Mouse (Mus musculus): ENCODE data around the gene Wdr38. TPM values are rescaled to one million over a fixed set of nuclear protein-coding genes. Genes with fewer than 3 reads are reported as not detected.

The Wdr38 gene
- polyA plus RNA-seq, 1 experiment: 0.59 TPM

GRCm38 (mm10) chr2:38964198-38964597, 33.1 kb upstream of the Wdr38 start:
- Histone ChIP-seq H3K36me3 (ENCODE audit: control insufficient read depth, insufficient read depth, low read length) (no peaks in the 10 kb centered on the region), H3K4me1 (ENCODE audit: control insufficient read depth, insufficient read depth, low read length) (no peaks in the 10 kb centered on the region), H3K27me3 (replicated peaks; ENCODE audit: control insufficient read depth, insufficient read depth, low read length) (no peaks in the 10 kb centered on the region), H3K27ac (ENCODE audit: insufficient read depth, low read depth, low read length) (no peak overlapping the region), H3K4me3 (ENCODE audit: insufficient read depth, low read depth, low read length) (no peak overlapping the region)
- TF ChIP-seq CTCF (conservative IDR thresholded peaks at IDR 0.05; ENCODE audit: insufficient read depth, insufficient read length, low read depth, low read length) (no peak), POLR2A (IDR thresholded peaks at IDR 0.05; ENCODE audit: low read depth, low read length) (no peak)
- 12% methylated on average over 4 of the region's 4 CpGs for WGBS
- DNase-seq: no peak

- H3K4me3 ChIP-seq (ENCODE audit: insufficient read depth, low read depth, low read length): no peak overlapping the region
- H3K27me3 ChIP-seq (replicated peaks; ENCODE audit: control insufficient read depth, insufficient read depth, low read length): no peaks in the 10 kb centered on the region
- no peaks in the 10 kb centered on the region for H3K36me3 ChIP-seq (ENCODE audit: control insufficient read depth, insufficient read depth, low read length)
- H3K4me1 ChIP-seq (ENCODE audit: control insufficient read depth, insufficient read depth, low read length): no peaks in the 10 kb centered on the region
- no peak for DNase-seq
- WGBS: 94% methylated on average over 2 of the region's 2 CpGs
- TF ChIP-seq POLR2A (IDR thresholded peaks at IDR 0.05; ENCODE audit: low read depth, low read length): no peak
- TF ChIP-seq CTCF (conservative IDR thresholded peaks at IDR 0.05; ENCODE audit: insufficient read depth, insufficient read length, low read depth, low read length): no peak
- H3K27ac ChIP-seq (ENCODE audit: insufficient read depth, low read depth, low read length): no peak overlapping the region
These were observed 27.6 kb upstream of the Wdr38 start for GRCm38 (mm10) chr2:38969650-38970049.

GRCm38 (mm10) chr2:38970057-38970456, 27.2 kb upstream of the Wdr38 start:
- Histone ChIP-seq H3K4me1 (ENCODE audit: control insufficient read depth, insufficient read depth, low read length) (no peaks in the 10 kb centered on the region), H3K27me3 (replicated peaks; ENCODE audit: control insufficient read depth, insufficient read depth, low read length) (no peaks in the 10 kb centered on the region), H3K4me3 (ENCODE audit: insufficient read depth, low read depth, low read length) (no peak overlapping the region), H3K27ac (ENCODE audit: insufficient read depth, low read depth, low read length) (no peak overlapping the region), H3K36me3 (ENCODE audit: control insufficient read depth, insufficient read depth, low read length) (no peaks in the 10 kb centered on the region)
- no peak for TF ChIP-seq CTCF (conservative IDR thresholded peaks at IDR 0.05; ENCODE audit: insufficient read depth, insufficient read length, low read depth, low read length)
- TF ChIP-seq POLR2A (IDR thresholded peaks at IDR 0.05; ENCODE audit: low read depth, low read length): no peak
- 83% methylated on average over 5 of the region's 5 CpGs for WGBS
- DNase-seq: no peak

GRCm38 (mm10) chr2:38973223-38973622, 24.1 kb upstream of the Wdr38 start:
- H3K4me1 ChIP-seq (ENCODE audit: control insufficient read depth, insufficient read depth, low read length): no peaks in the 10 kb centered on the region
- H3K27ac ChIP-seq (ENCODE audit: insufficient read depth, low read depth, low read length): no peak overlapping the region
- TF ChIP-seq POLR2A (IDR thresholded peaks at IDR 0.05; ENCODE audit: low read depth, low read length): no peak
- TF ChIP-seq CTCF (conservative IDR thresholded peaks at IDR 0.05; ENCODE audit: insufficient read depth, insufficient read length, low read depth, low read length): no peak
- H3K4me3 ChIP-seq (ENCODE audit: insufficient read depth, low read depth, low read length): no peak overlapping the region
- no peak for DNase-seq
- no peaks in the 10 kb centered on the region for H3K36me3 ChIP-seq (ENCODE audit: control insufficient read depth, insufficient read depth, low read length)
- H3K27me3 ChIP-seq (replicated peaks; ENCODE audit: control insufficient read depth, insufficient read depth, low read length): no peaks in the 10 kb centered on the region
- WGBS: 33% methylated on average over 2 of the region's 2 CpGs

GRCm38 (mm10) chr2:38973701-38974100, 23.6 kb upstream of the Wdr38 start:
- no peak overlapping the region for H3K4me3 ChIP-seq (ENCODE audit: insufficient read depth, low read depth, low read length)
- peak; percentile 16 for DNase-seq
- H3K4me1 ChIP-seq (ENCODE audit: control insufficient read depth, insufficient read depth, low read length): no peaks in the 10 kb centered on the region
- no peak overlapping the region for H3K27ac ChIP-seq (ENCODE audit: insufficient read depth, low read depth, low read length)
- no peaks in the 10 kb centered on the region for H3K27me3 ChIP-seq (replicated peaks; ENCODE audit: control insufficient read depth, insufficient read depth, low read length)
- no peaks in the 10 kb centered on the region for H3K36me3 ChIP-seq (ENCODE audit: control insufficient read depth, insufficient read depth, low read length)
- WGBS: 78% methylated on average over 7 of the region's 7 CpGs
- no peak for TF ChIP-seq CTCF (conservative IDR thresholded peaks at IDR 0.05; ENCODE audit: insufficient read depth, insufficient read length, low read depth, low read length)
- no peak for TF ChIP-seq POLR2A (IDR thresholded peaks at IDR 0.05; ENCODE audit: low read depth, low read length)

GRCm38 (mm10) chr2:38974171-38974570, 23.1 kb upstream of the Wdr38 start:
- WGBS: 70% methylated on average over 2 of the region's 2 CpGs

GRCm38 (mm10) chr2:38975181-38975580, 22.1 kb upstream of the Wdr38 start:
- Histone ChIP-seq H3K27me3 (replicated peaks; ENCODE audit: control insufficient read depth, insufficient read depth, low read length) (no peaks in the 10 kb centered on the region), H3K36me3 (ENCODE audit: control insufficient read depth, insufficient read depth, low read length) (no peaks in the 10 kb centered on the region), H3K27ac (ENCODE audit: insufficient read depth, low read depth, low read length) (no peak overlapping the region), H3K4me3 (ENCODE audit: insufficient read depth, low read depth, low read length) (no peak overlapping the region), H3K4me1 (ENCODE audit: control insufficient read depth, insufficient read depth, low read length) (no peaks in the 10 kb centered on the region)
- 84% methylated on average over 3 of the region's 3 CpGs for WGBS
- TF ChIP-seq CTCF (conservative IDR thresholded peaks at IDR 0.05; ENCODE audit: insufficient read depth, insufficient read length, low read depth, low read length): no peak
- TF ChIP-seq POLR2A (IDR thresholded peaks at IDR 0.05; ENCODE audit: low read depth, low read length): no peak
- no peak for DNase-seq

More at GRCm38 (mm10) chr2:38974171-38974570, 23.1 kb upstream of the Wdr38 start:
- Histone ChIP-seq H3K4me1 (ENCODE audit: control insufficient read depth, insufficient read depth, low read length) (no peaks in the 10 kb centered on the region), H3K36me3 (ENCODE audit: control insufficient read depth, insufficient read depth, low read length) (no peaks in the 10 kb centered on the region), H3K4me3 (ENCODE audit: insufficient read depth, low read depth, low read length) (no peak overlapping the region), H3K27me3 (replicated peaks; ENCODE audit: control insufficient read depth, insufficient read depth, low read length) (no peaks in the 10 kb centered on the region), H3K27ac (ENCODE audit: insufficient read depth, low read depth, low read length) (no peak overlapping the region)
- TF ChIP-seq CTCF (conservative IDR thresholded peaks at IDR 0.05; ENCODE audit: insufficient read depth, insufficient read length, low read depth, low read length) (no peak), POLR2A (IDR thresholded peaks at IDR 0.05; ENCODE audit: low read depth, low read length) (no peak)
- DNase-seq: no peak

All from kidney, adult 2 months (tissue).